Mouse (Mus musculus) embryonic fibroblast, embryonic 13.5 days (primary cell): Measurements from ENCODE around the gene Nkx6-1. TPM values are rescaled to one million over a fixed set of nuclear protein-coding genes. Genes with fewer than 3 reads are reported as not detected.

Experiments
- H3K27ac ChIP-seq: 2 replicates; pipeline ENCODE4 v1.5.1; 2012; ENCODE audit warnings: low read length, control low read depth, inconsistent platforms; ENCODE audit not compliant: insufficient read depth
- H3K4me1 ChIP-seq: 2 replicates; pipeline ENCODE4 v1.6.1; 2011; ENCODE audit warnings: low read length; ENCODE audit not compliant: control insufficient read depth, insufficient read depth
- H3K4me3 ChIP-seq: 2 replicates; pipeline ENCODE4 v1.5.1; 2011; ENCODE audit warnings: mild to moderate bottlenecking, control low read depth, low read length; ENCODE audit not compliant: insufficient read depth
- CTCF ChIP-seq: IDR thresholded peaks from 2 replicates; pipeline ENCODE4 v1.5.1; 2011; ENCODE audit warnings: mild to moderate bottlenecking, control low read depth, low read length, moderate library complexity, borderline replicate concordance; ENCODE audit not compliant: insufficient read depth
- POLR2A ChIP-seq: IDR thresholded peaks from 2 replicates; pipeline ENCODE4 v1.6.1; 2011; ENCODE audit warnings: low read depth, mild to moderate bottlenecking, control low read depth, low read length, moderate library complexity
- polyA plus RNA-seq: library from polyadenylated mRNA; stranded (reverse); fragments of >200 nt; gene quantifications from 2 replicates; pipeline ENCODE4 v1.2.4, GENCODE M21; 2011; ENCODE audit warnings: low read depth; ENCODE audit not compliant: missing spikeins, insufficient read length

The Nkx6-1 gene
- polyA plus RNA-seq, 1 experiment = 1.1 TPM

- H3K4me3 ChIP-seq = no peak overlapping the region
- H3K27ac ChIP-seq = no peak overlapping the region
- H3K4me1 ChIP-seq = no peaks in the 10 kb centered on the region
- no peak for TF ChIP-seq CTCF
- no peak for TF ChIP-seq POLR2A
Measured at GRCm38 (mm10) chr5:101668028-101668427, 3.2 kb upstream of the Nkx6-1 start.

DNA sequence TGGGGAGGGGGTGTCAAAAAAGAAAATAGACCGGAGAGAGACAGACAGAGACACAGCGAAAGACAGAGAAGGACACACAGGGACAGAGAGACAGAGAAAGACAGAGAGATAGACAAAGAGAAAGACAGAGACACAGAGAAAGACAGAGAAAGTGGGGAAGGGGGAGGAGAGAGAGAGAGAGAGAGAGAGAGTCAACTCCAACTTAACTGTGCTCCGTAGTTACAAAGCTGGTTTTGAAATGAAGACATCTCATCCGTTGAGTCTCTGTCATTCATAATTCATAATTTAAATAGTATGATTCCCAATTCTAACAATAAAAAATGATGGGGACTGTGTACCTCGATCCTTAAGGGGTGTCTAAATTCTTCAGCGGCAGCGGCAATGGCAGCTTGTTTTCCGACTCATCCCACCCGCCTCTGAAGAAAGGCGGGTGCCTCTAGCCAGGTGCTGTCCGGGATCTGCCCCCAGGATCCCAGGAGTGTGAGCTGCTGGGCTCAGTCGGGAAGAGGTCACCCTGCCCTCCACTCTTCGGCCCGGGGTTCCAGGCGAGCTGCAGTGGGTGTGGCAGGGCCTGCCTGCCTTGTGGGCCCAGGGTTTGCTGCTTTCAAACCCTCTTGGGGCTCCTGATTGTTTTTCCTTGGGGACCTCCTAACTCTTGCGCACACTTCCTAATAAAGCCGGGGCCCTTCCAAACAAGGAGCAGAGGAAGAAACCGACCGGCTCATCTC lies 2.6 kb upstream of the Nkx6-1 start:
- TF ChIP-seq CTCF (no peak), POLR2A (no peak)
- Histone ChIP-seq H3K4me3 (no peak overlapping the region), H3K27ac (no peak overlapping the region)

GRCm38 (mm10) chr5:101666713-101667112 lies 1.9 kb upstream of the Nkx6-1 start:
- Histone ChIP-seq H3K27ac (no peak overlapping the region), H3K4me1 (no peaks in the 10 kb centered on the region)
- no peak for TF ChIP-seq POLR2A
- no peak for TF ChIP-seq CTCF

More for the DNA sequence above, 2.6 kb upstream of the Nkx6-1 start:
- H3K4me1 ChIP-seq = no peaks in the 10 kb centered on the region

DNA sequence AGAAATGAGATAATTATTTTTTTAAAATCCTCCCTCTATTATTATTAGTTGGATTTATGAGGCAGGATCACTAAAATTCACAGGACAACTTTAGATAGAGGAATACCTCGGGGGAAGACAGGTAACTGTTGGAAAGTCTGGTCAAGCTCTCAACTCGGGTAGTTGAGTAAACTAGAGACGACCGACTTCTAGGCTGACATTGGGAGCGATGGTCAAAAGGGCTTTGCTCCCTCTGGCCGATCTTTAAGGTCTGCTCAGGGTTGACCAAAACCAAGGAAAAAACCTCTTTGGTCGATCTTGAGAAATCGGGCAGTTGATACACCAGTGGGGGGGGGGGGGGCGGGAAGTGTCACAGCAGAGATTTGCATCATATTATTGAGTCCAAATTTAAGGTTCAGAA lies 1.3 kb upstream of the Nkx6-1 start:
- no peak for TF ChIP-seq CTCF
- no peak for TF ChIP-seq POLR2A
- no peak overlapping the region for H3K4me3 ChIP-seq
- H3K27ac ChIP-seq = no peak overlapping the region
- no peaks in the 10 kb centered on the region for H3K4me1 ChIP-seq

More at GRCm38 (mm10) chr5:101666713-101667112, 1.9 kb upstream of the Nkx6-1 start:
- H3K4me3 ChIP-seq = no peak overlapping the region

DNA sequence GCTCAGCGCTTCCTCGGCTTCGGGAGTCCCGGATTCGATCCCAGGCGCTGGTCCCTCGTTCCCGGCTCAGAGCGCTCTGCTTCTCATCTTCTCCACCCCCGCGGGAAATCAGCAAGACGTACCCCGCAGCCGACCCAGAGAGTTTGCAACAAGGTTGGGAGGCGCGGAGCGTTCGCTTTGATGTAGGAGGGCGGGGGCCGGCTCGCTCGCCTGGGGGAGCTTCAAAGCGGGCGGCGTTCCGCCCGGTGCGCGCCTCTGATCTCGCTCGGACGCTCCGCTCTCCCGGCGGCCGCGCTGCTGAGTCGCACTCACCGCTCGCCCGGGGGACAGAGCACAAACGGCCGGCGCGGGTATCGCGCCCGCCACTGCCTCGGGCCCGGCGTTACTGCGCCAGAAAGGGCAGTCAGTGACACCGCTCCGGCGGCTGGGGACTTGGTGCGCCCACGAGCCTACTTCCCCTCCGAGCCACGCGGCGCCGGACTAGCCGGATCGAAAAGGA lies 324 bp downstream of the Nkx6-1 start:
- H3K4me1 ChIP-seq = no peaks in the 10 kb centered on the region
- H3K27ac ChIP-seq = no peak overlapping the region
- H3K4me3 ChIP-seq = peak overlapping the region; percentile 50
- TF ChIP-seq POLR2A (no peak), CTCF (no peak)

DNA sequence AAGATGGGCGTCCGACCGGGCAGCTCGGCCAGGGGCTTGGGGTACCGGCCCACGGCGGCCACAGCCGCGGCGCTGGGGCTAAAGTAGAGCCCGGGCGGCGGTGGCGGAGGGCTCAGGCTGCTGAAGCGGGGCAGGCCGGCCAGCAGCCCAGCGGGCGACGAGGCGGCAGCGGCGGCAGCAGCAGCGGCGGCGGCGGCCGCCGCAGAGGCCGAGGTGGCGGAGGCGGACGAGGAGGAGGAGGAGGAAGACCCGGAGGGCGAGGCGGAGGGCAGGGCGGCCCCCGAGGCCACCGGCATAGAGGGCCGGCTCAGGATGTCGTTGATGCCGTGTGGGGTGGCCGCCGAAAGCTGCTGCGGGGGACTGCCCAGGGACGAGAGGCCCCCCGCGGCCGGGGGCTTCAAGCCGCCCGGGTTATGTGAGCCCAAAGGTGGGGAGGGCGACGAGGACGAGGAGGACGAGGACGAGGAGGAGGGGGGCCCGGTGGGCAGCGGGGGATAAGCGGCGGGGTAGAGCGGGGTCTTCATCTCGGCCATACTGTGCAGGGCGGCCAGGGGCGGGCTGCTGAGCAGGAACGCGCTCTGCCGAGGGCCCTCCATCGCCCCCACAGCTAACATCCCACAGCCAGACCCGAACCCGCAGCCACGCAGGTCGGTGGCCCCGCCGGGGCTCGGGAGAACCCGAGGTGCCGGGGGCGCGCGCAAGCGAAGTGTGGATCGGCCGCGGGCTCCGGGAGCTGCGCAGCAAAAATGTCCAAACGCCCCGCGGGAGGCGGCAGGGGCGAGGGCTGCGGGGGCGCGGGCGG lies 974 bp downstream of the Nkx6-1 start:
- Histone ChIP-seq H3K4me3 (peak overlapping the region; percentile 50), H3K27ac (no peak overlapping the region), H3K4me1 (no peaks in the 10 kb centered on the region)
- no peak for TF ChIP-seq CTCF
- TF ChIP-seq POLR2A = no peak

DNA sequence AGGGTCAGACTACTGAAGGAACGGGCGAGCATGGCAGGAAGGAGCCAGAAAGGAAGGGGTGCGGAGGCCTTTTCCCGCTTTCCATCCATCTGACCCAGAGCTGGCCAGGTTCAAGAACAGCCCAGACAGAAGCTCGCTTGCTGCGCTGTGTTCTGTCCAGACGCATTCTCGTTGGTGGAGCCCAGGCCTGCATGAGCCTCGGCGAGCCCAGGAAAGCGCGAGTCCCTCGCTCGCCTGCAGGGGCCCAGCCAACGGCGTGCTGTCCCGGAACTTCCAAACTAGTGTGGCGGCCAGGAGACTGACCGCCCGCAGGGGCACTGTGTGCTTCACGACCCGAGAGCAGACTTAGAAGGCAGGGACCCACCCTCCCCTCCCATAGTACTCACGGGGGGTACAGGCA lies 1.6 kb downstream of the Nkx6-1 start:
- H3K27ac ChIP-seq = no peak overlapping the region
- 0 out of 2 replicates have a peak, but pooled peaks have one; percentile 18 for TF ChIP-seq CTCF
- no peak for TF ChIP-seq POLR2A
- no peaks in the 10 kb centered on the region for H3K4me1 ChIP-seq
- H3K4me3 ChIP-seq = peak overlapping the region; percentile 33

DNA sequence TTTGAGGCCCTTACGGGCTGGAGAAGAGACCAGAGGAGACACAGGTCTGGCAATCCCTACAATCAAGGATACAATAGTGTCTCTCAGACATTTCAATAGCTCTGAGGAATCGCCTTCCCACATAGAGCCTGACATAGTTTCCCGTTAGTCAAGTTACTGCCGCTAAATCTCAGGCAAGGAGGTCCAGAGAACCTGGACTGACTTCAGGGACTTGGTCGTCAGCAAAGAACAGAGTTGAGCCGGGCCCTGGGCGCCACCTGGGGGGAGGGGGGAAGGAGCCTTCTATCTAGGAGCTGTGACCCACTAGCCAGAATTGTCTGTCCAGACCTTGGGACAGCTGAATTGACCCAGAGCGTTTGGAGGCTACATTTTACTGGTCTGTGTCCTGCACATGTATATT lies 2.3 kb downstream of the Nkx6-1 start:
- H3K4me3 ChIP-seq = no peak overlapping the region
- no peaks in the 10 kb centered on the region for H3K4me1 ChIP-seq
- TF ChIP-seq CTCF (no peak), POLR2A (no peak)
- H3K27ac ChIP-seq = no peak overlapping the region

- no peaks in the 10 kb centered on the region for H3K4me1 ChIP-seq
- no peak for TF ChIP-seq POLR2A
- no peak for TF ChIP-seq CTCF
- no peak overlapping the region for H3K4me3 ChIP-seq
- no peak overlapping the region for H3K27ac ChIP-seq
Measured at GRCm38 (mm10) chr5:101661561-101662211, 3.1 kb downstream of the Nkx6-1 start.
